Mouse (Mus musculus) C2C12 (cell line): ENCODE results near the gene Ccdc189. TPM values are rescaled to one million over a fixed set of nuclear protein-coding genes. Genes with fewer than 3 reads are reported as not detected.

Experiments used
- H3K27me3 ChIP-seq: one replicate; pipeline ENCODE4 v1.6.1; 2011; ENCODE audit not compliant: control insufficient read depth, insufficient read depth, insufficient read length
- H3K36me3 ChIP-seq: one replicate; pipeline ENCODE4 v1.6.1; 2011; ENCODE audit not compliant: control insufficient read depth, insufficient read depth
- H3K4me3 ChIP-seq: one replicate; pipeline ENCODE4 v1.5.1; 2011; ENCODE audit warnings: mild to moderate bottlenecking, control low read depth; ENCODE audit not compliant: poor library complexity, insufficient read depth, severe bottlenecking
- H3K79me2 ChIP-seq: one replicate; pipeline ENCODE4 v1.6.1; 2011; ENCODE audit not compliant: control insufficient read depth, insufficient read depth
- H3K79me3 ChIP-seq: one replicate; pipeline ENCODE4 v1.6.1; 2011; ENCODE audit warnings: low read depth, control low read depth
- H3ac ChIP-seq: one replicate; pipeline ENCODE3; 2011; ENCODE audit warnings: low read depth; ENCODE audit not compliant: control insufficient read depth, insufficient read length
- CEBPB ChIP-seq: IDR thresholded peaks from one replicate; pipeline ENCODE4 v1.6.1; 2011; ENCODE audit warnings: low read depth, mild to moderate bottlenecking, control low read depth, moderate library complexity
- CTCF ChIP-seq: IDR thresholded peaks from one replicate; pipeline ENCODE4 v1.5.1; 2011; ENCODE audit not compliant: control insufficient read depth, insufficient read depth, insufficient read length
- FOSL1 ChIP-seq: IDR thresholded peaks from one replicate; pipeline ENCODE4 v1.8.0; 2011; ENCODE audit warnings: mild to moderate bottlenecking, low read length; ENCODE audit not compliant: poor library complexity, insufficient read depth, severe bottlenecking
- MAX ChIP-seq: IDR thresholded peaks from one replicate; pipeline ENCODE4 v1.6.1; 2011; ENCODE audit warnings: mild to moderate bottlenecking, control low read depth
- MYOD1 ChIP-seq: IDR thresholded peaks from one replicate; pipeline ENCODE4 v1.6.1; 2011; ENCODE audit warnings: low read depth; ENCODE audit not compliant: control insufficient read depth, insufficient read length
- MYOG ChIP-seq: IDR thresholded peaks from one replicate; pipeline ENCODE4 v1.6.1; 2011; ENCODE audit not compliant: control insufficient read depth, insufficient read length; ENCODE audit errors: extremely low read depth
- USF1 ChIP-seq: IDR thresholded peaks from one replicate; pipeline ENCODE4 v1.6.1; 2011; ENCODE audit warnings: low read depth, mild to moderate bottlenecking, control low read depth, moderate library complexity
- polyA plus RNA-seq: library from polyadenylated mRNA; unstranded; fragments of >200 nt; fragmentation: generic; extraction: Trizol; gene quantifications from one replicate; pipeline ENCODE4 v1.2.1, GENCODE M21; 2012; ENCODE audit warnings: missing spikeins

The Ccdc189 gene
- polyA plus RNA-seq, 1 experiment, result 4.2 TPM

GRCm38 (mm10) chr7:127564381-127565150 is 23.8 kb downstream of the Ccdc189 start:
- H3K36me3 ChIP-seq, result peaks cover 50% of the 10 kb centered on the region
- H3ac ChIP-seq, result no peak overlapping the region
- H3K4me3 ChIP-seq, result no peak overlapping the region
- H3K79me2 ChIP-seq, result no peaks in the 10 kb centered on the region
- no peaks in the 10 kb centered on the region for H3K27me3 ChIP-seq
- TF ChIP-seq MYOD1, result no peak
- no peak for TF ChIP-seq MYOG
- TF ChIP-seq MAX, result no peak
- TF ChIP-seq CEBPB, result no peak
- TF ChIP-seq USF1, result no peak
- no peak for TF ChIP-seq FOSL1
- peaks cover 1% of the 10 kb centered on the region for H3K79me3 ChIP-seq

- Histone ChIP-seq H3K27me3 (no peaks in the 10 kb centered on the region), H3K36me3 (peaks cover 72% of the 10 kb centered on the region), H3K79me2 (no peaks in the 10 kb centered on the region), H3K79me3 (peaks cover 1% of the 10 kb centered on the region), H3ac (no peak within 1 kb of the TSS), H3K4me3 (no peak within 1 kb of the TSS)
- TF ChIP-seq MYOG, result no peak
- TF ChIP-seq CTCF, result no peak
- TF ChIP-seq USF1, result no peak
- no peak for TF ChIP-seq FOSL1
- TF ChIP-seq CEBPB, result no peak
- no peak for TF ChIP-seq MYOD1
- TF ChIP-seq MAX, result no peak
Observed at GRCm38 (mm10) chr7:127561340-127561858, 27.0 kb downstream of the Ccdc189 start, which contains the start of gene Tmem265. Gene Tmem265 (plus strand): TSS chr7:127561390.

GRCm38 (mm10) chr7:127560580-127560979 is 27.8 kb downstream of the Ccdc189 start:
- no peak overlapping the region for H3ac ChIP-seq
- no peak overlapping the region for H3K4me3 ChIP-seq
- H3K79me3 ChIP-seq, result peaks cover 1% of the 10 kb centered on the region
- no peaks in the 10 kb centered on the region for H3K79me2 ChIP-seq
- no peaks in the 10 kb centered on the region for H3K27me3 ChIP-seq
- peaks cover 72% of the 10 kb centered on the region for H3K36me3 ChIP-seq
- TF ChIP-seq FOSL1, result no peak
- TF ChIP-seq MAX, result no peak
- no peak for TF ChIP-seq MYOD1
- no peak for TF ChIP-seq CTCF
- no peak for TF ChIP-seq USF1
- TF ChIP-seq CEBPB, result no peak
- TF ChIP-seq MYOG, result no peak

- Histone ChIP-seq H3K79me3 (no peaks in the 10 kb centered on the region), H3K79me2 (peaks cover 7% of the 10 kb centered on the region), H3ac (no peak overlapping the region), H3K4me3 (no peak overlapping the region), H3K27me3 (no peaks in the 10 kb centered on the region), H3K36me3 (peaks cover 79% of the 10 kb centered on the region)
- no peak for TF ChIP-seq CTCF
- no peak for TF ChIP-seq MAX
- no peak for TF ChIP-seq CEBPB
- TF ChIP-seq FOSL1, result no peak
- no peak for TF ChIP-seq MYOG
- no peak for TF ChIP-seq USF1
- TF ChIP-seq MYOD1, result no peak
Observed at GRCm38 (mm10) chr7:127551558-127551957, 36.8 kb downstream of the Ccdc189 start.

GRCm38 (mm10) chr7:127549116-127549835 is 39.1 kb downstream of the Ccdc189 start:
- no peak for TF ChIP-seq USF1
- no peak for TF ChIP-seq MYOD1
- TF ChIP-seq CTCF, result no peak
- TF ChIP-seq MYOG, result no peak
- no peak for TF ChIP-seq CEBPB
- TF ChIP-seq MAX, result no peak
- no peak for TF ChIP-seq FOSL1
- H3K4me3 ChIP-seq, result no peak overlapping the region
- peaks cover 78% of the 10 kb centered on the region for H3K36me3 ChIP-seq
- no peaks in the 10 kb centered on the region for H3K27me3 ChIP-seq
- H3K79me2 ChIP-seq, result peaks cover 12% of the 10 kb centered on the region
- H3K79me3 ChIP-seq, result peaks cover 5% of the 10 kb centered on the region
- no peak overlapping the region for H3ac ChIP-seq
